Comparison of ENCODE assay signal across 16 mouse cellular contexts in the genomic region with DNA sequence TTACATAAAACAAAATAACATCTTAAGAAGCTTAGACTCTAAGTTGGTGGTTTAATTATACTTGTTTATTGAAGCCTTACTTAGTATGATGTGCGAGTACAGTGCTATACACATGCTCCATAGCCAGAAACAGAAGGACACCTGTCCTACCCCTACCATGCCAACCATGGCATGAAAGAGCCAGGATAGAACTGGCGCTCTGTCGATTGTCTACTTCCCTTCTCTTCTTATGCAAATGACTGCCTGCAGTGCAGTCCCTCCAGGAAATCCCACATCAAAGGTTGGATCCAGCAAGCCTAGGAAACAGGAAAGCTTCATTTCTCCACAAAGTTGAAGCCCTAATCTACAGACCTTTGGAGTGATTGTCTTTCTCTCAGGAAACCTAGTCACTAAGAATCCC.
A peak's percentile ranks its signal among the peaks of the same experiment; 100 is the strongest.
DNase-seq lines count a peak whose midpoint lies in the region; ATAC-seq and TF ChIP-seq lines count a peak whose summit lies in the region.
"Had no signal": no experiment of that assay in that cellular context is flagged by ENCODE, and none has a peak within 500 bp of the region (broad histone marks: within the 10 kb centered on the region; RNA-seq: fewer than 3 reads in every experiment).

No protein-coding gene starts in this region.

- H3K36me3 ChIP-seq in hindbrain, embryonic 10.5 days: no peaks in the 10 kb centered on the region
- no peaks in the 10 kb centered on the region for H3K36me3 ChIP-seq in hindbrain, postnatal 0 days (ENCODE audit: insufficient read depth, low read length)
- H3K36me3 ChIP-seq in midbrain, embryonic 15.5 days (replicated peaks): no peaks in the 10 kb centered on the region
- H3K36me3 ChIP-seq: embryonic facial prominence, embryonic 13.5 days had no signal

- WGBS in hindbrain, embryonic 10.5 days: 18% methylated on average over 3 of the region's 3 CpGs
- WGBS in hindbrain, postnatal 0 days: 18% methylated on average over 3 of the region's 3 CpGs
- WGBS in midbrain, embryonic 15.5 days: 11% methylated on average over 3 of the region's 3 CpGs

- H3K4me2 ChIP-seq in hindbrain, postnatal 0 days (ENCODE audit: low read depth, low read length): no peak overlapping the region
- no peak overlapping the region for H3K4me2 ChIP-seq in midbrain, embryonic 15.5 days
- H3K4me2 ChIP-seq: embryonic facial prominence, embryonic 13.5 days had no signal

- no peak overlapping the region for H3K4me3 ChIP-seq in hindbrain, embryonic 10.5 days
- H3K4me3 ChIP-seq in hindbrain, postnatal 0 days (ENCODE audit: low read length): no peak overlapping the region
- no peak overlapping the region for H3K4me3 ChIP-seq in midbrain, embryonic 15.5 days
- H3K4me3 ChIP-seq: embryonic facial prominence, embryonic 13.5 days; gastrocnemius, adult 2 months had no signal

- peaks cover 7% of the 10 kb centered on the region for H3K4me1 ChIP-seq in hindbrain, embryonic 10.5 days (replicated peaks)
- no peaks in the 10 kb centered on the region; the same call in 1 of the 2 replicates for H3K4me1 ChIP-seq in hindbrain, postnatal 0 days (ENCODE audit: insufficient read depth, low read length)
- peaks cover 5% of the 10 kb centered on the region; the same call in 1 of the 2 replicates for H3K4me1 ChIP-seq in midbrain, embryonic 15.5 days

- peak; percentile 3 for DNase-seq in hindbrain, embryonic 10.5 days (ENCODE audit: low spot score)
- no peak for DNase-seq in hindbrain, postnatal 0 days (ENCODE audit: low spot score)
- peak; percentile 73 for DNase-seq in ZHBTc4 (ENCODE audit: low read depth, low spot score)
- peak; percentile 0 for DNase-seq in forelimb bud, embryonic 11.5 days (ENCODE audit: low read depth, low spot score)
- DNase-seq in left cerebral cortex, adult 11 months (ENCODE audit: low spot score): no peak
- no peak for DNase-seq in urinary bladder, postnatal 10 days (ENCODE audit: low spot score)
- DNase-seq in kidney, postnatal 14 days: no peak
- DNase-seq: cerebellum, adult 9-11 months; gastrocnemius, adult 2 months; kidney, adult 9 months; left cerebral cortex, postnatal 4 days; lung, adult 18-20 months; right cerebral cortex, postnatal 25 days; thymus, postnatal 14 days had no signal

- no peaks in the 10 kb centered on the region for H3K27me3 ChIP-seq in hindbrain, embryonic 10.5 days (ENCODE audit: insufficient read depth, poor library complexity, severe bottlenecking)
- no peaks in the 10 kb centered on the region for H3K27me3 ChIP-seq in hindbrain, postnatal 0 days (ENCODE audit: insufficient read depth, low read length)
- H3K27me3 ChIP-seq in midbrain, embryonic 15.5 days (replicated peaks): no peaks in the 10 kb centered on the region
- H3K27me3 ChIP-seq: embryonic facial prominence, embryonic 13.5 days had no signal

- TF ChIP-seq CTCF in hindbrain, postnatal 0 days (IDR thresholded peaks at IDR 0.05; ENCODE audit: low read depth): no peak

- no peaks in the 10 kb centered on the region for H3K9me3 ChIP-seq in hindbrain, embryonic 10.5 days
- H3K9me3 ChIP-seq in hindbrain, postnatal 0 days (ENCODE audit: low read length): no peaks in the 10 kb centered on the region
- H3K9me3 ChIP-seq in midbrain, embryonic 15.5 days: no peaks in the 10 kb centered on the region
- H3K9me3 ChIP-seq: embryonic facial prominence, embryonic 13.5 days had no signal

- no peak overlapping the region for H3K9ac ChIP-seq in hindbrain, postnatal 0 days (replicated peaks; ENCODE audit: low read length)
- no peak overlapping the region for H3K9ac ChIP-seq in midbrain, embryonic 15.5 days
- H3K9ac ChIP-seq: embryonic facial prominence, embryonic 13.5 days had no signal

- no peak for ATAC-seq in hindbrain, postnatal 0 days
- ATAC-seq in midbrain, embryonic 15.5 days (replicated peaks): peak; percentile 75

- H3K27ac ChIP-seq in hindbrain, embryonic 10.5 days: no peak overlapping the region
- no peak overlapping the region for H3K27ac ChIP-seq in hindbrain, postnatal 0 days
- H3K27ac ChIP-seq in midbrain, embryonic 15.5 days: no peak overlapping the region
- H3K27ac ChIP-seq: embryonic facial prominence, embryonic 13.5 days; gastrocnemius, adult 2 months had no signal

Comparison
In these comparisons a context has a peak if more than half of its experiments do, and no peak if none do; other contexts are left out.
1. DNase-seq: peak in hindbrain, embryonic 10.5 days (single experiment), ZHBTc4 (single experiment) and forelimb bud, embryonic 11.5 days (single experiment); none in hindbrain, postnatal 0 days (single experiment), left cerebral cortex, adult 11 months (single experiment), urinary bladder, postnatal 10 days (single experiment) and kidney, postnatal 14 days (single experiment).